Mouse (Mus musculus): Measurements from ENCODE around the gene Ebf1. TPM values are rescaled to one million over a fixed set of nuclear protein-coding genes. Genes with fewer than 3 reads are reported as not detected.

The Ebf1 gene
- polyA plus RNA-seq, 1 experiment from 2014 or later = 14.5 TPM

DNA sequence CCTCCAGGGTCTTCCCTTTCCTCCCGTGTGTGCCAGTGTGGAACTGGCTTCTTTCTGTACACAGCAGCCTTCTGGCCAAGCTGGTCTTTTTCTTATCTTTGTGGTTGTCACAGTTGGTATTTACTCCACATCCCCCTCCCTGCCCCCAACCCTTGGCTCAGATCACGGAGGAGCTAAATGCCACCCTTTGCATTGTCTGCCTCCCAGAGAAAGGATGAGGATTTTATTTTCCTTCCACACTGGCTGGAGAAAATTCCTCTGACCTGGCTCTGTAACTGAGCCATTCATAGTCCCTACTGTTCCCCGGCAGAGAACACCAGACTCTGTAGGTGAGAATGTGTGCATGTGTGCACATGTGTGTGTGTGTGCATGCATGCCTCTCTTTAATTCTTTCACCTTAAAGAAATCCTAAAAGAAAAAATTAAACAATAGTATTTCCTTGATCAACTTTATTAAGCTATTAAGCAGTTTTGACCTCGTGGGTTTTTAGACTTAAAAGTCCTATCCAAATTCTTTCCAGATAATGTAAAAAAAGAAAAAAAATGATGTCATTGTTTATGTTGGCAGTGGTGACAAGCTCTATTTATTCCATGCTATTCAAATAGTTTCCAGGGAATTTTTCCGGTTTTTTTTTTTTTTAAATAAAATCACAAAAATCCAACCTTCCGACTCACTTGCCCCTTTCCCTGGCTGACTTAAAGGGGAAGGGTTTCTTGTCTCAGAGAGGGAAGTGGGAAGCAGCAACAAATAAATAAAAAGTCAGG lies 123.3 kb downstream of the Ebf1 start:
- no peak overlapping the region for H3K9ac ChIP-seq (ENCODE audit: low read depth, low read length)
- no peaks in the 10 kb centered on the region for H3K9me3 ChIP-seq (replicated peaks; ENCODE audit: control insufficient read depth, low read length)
- H3K27me3 ChIP-seq (ENCODE audit: control insufficient read depth, insufficient read depth, low read length) = no peaks in the 10 kb centered on the region
- H3K4me1 ChIP-seq (ENCODE audit: control insufficient read depth, insufficient read depth, low read length) = 0 out of 2 replicates have a peak, but pooled peaks cover 4% of the 10 kb centered on the region
- no peak overlapping the region for H3K4me3 ChIP-seq (ENCODE audit: low read depth, low read length)
- no peak for ATAC-seq (replicated peaks; ENCODE audit: insufficient number of reproducible peaks, low FRiP score, low TSS enrichment)
- 26% methylated on average over 6 of the region's 6 CpGs for WGBS (ENCODE audit: insufficient replicate concordance)
- peak overlapping the region; percentile 57; the same call in 1 of the 2 replicates for H3K27ac ChIP-seq (ENCODE audit: low read depth, low read length)
- peak overlapping the region; percentile 32 for H3K4me2 ChIP-seq
- no peaks in the 10 kb centered on the region for H3K36me3 ChIP-seq (ENCODE audit: control insufficient read depth, insufficient read depth, low read length)

DNA sequence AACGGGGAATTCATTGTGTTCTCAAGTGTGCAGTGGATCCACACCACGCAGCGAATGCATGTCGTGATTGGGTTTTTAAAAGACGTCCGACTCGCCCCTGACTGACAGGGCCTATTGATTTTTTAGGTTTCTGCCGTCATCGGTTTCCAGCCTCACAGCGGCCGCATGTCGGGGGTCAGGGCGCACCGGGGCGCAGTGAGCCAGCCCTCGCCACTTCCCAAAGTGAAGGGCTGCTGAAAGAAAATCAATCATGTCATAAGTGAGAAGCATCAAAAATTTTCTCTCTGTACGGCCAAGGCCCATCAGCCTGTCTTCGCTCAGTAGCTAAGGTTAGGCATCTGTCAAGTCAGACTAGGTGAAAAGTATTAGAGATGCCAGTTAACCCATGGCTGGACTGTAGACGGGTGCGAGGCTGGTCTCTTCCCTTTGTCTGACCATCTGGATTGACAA lies 124.0 kb downstream of the Ebf1 start:
- 47% methylated on average over 20 of the region's 20 CpGs for WGBS (ENCODE audit: insufficient replicate concordance)
- 0 out of 2 replicates have a peak, but pooled peaks cover 4% of the 10 kb centered on the region for H3K4me1 ChIP-seq (ENCODE audit: control insufficient read depth, insufficient read depth, low read length)
- H3K27ac ChIP-seq (ENCODE audit: low read depth, low read length) = no peak overlapping the region
- H3K4me3 ChIP-seq (ENCODE audit: low read depth, low read length) = no peak overlapping the region
- H3K9me3 ChIP-seq (replicated peaks; ENCODE audit: control insufficient read depth, low read length) = no peaks in the 10 kb centered on the region
- no peaks in the 10 kb centered on the region for H3K27me3 ChIP-seq (ENCODE audit: control insufficient read depth, insufficient read depth, low read length)
- ATAC-seq (replicated peaks; ENCODE audit: insufficient number of reproducible peaks, low FRiP score, low TSS enrichment) = no peak
- H3K36me3 ChIP-seq (ENCODE audit: control insufficient read depth, insufficient read depth, low read length) = no peaks in the 10 kb centered on the region
- H3K4me2 ChIP-seq = peak overlapping the region; percentile 32
- H3K9ac ChIP-seq (ENCODE audit: low read depth, low read length) = no peak overlapping the region

DNA sequence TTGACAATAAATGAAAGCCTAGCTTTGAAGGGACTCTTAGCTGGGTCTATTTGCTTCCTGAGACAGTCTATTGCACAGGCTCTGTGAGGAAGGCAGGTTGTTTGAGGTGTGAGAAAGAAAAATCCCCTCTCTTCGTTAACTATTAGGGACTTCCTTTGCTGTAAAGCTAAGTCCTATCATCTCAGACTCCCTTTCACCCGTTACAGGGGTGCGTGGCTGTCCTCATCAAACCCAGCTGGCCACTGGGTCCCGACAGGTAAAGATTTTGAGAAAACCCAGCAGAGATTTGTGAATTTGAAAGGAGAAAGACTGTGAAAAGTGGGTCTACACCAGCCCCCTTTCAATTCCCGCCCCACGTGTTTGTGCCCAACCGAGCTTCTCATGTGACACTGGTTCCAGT lies 127.3 kb downstream of the Ebf1 start:
- no peak for ATAC-seq (replicated peaks; ENCODE audit: insufficient number of reproducible peaks, low FRiP score, low TSS enrichment)
- no peak overlapping the region for H3K9ac ChIP-seq (ENCODE audit: low read depth, low read length)
- 73% methylated on average over 7 of the region's 7 CpGs for WGBS (ENCODE audit: insufficient replicate concordance)
- no peaks in the 10 kb centered on the region for H3K9me3 ChIP-seq (replicated peaks; ENCODE audit: control insufficient read depth, low read length)
- H3K4me1 ChIP-seq (ENCODE audit: control insufficient read depth, insufficient read depth, low read length) = peaks cover 13% of the 10 kb centered on the region
- H3K4me3 ChIP-seq (ENCODE audit: low read depth, low read length) = no peak overlapping the region
- H3K27me3 ChIP-seq (ENCODE audit: control insufficient read depth, insufficient read depth, low read length) = no peaks in the 10 kb centered on the region
- H3K4me2 ChIP-seq = no peak overlapping the region
- no peaks in the 10 kb centered on the region for H3K36me3 ChIP-seq (ENCODE audit: control insufficient read depth, insufficient read depth, low read length)
- no peak overlapping the region for H3K27ac ChIP-seq (ENCODE audit: low read depth, low read length)

DNA sequence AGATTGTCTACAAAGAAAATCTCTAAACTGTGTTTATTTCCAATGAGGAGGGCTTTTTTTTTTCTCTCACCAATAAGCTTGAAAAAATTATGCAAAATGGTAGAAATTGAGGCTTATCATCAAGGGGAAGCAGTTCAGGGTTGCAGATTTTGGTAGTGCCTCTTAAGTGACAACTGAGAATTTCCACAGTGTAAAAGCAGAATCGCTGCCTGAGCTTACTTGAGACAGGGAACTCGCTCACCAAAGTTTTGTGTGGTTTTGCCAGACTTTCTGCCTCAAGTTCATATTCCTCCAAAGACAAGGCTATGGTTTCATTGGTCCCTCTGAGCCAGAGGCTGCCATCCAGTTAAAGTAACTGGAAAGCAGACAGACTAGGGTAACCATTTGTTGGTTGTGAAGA lies 128.8 kb downstream of the Ebf1 start:
- H3K4me2 ChIP-seq = no peak overlapping the region
- H3K36me3 ChIP-seq (ENCODE audit: control insufficient read depth, insufficient read depth, low read length) = no peaks in the 10 kb centered on the region
- no peak overlapping the region for H3K9ac ChIP-seq (ENCODE audit: low read depth, low read length)
- H3K27ac ChIP-seq (ENCODE audit: low read depth, low read length) = no peak overlapping the region
- WGBS (ENCODE audit: insufficient replicate concordance) = 73% methylated on average over 2 of the region's 2 CpGs
- no peaks in the 10 kb centered on the region for H3K9me3 ChIP-seq (replicated peaks; ENCODE audit: control insufficient read depth, low read length)
- H3K4me3 ChIP-seq (ENCODE audit: low read depth, low read length) = no peak overlapping the region
- no peaks in the 10 kb centered on the region for H3K27me3 ChIP-seq (ENCODE audit: control insufficient read depth, insufficient read depth, low read length)
- H3K4me1 ChIP-seq (ENCODE audit: control insufficient read depth, insufficient read depth, low read length) = peaks cover 9% of the 10 kb centered on the region
- no peak for ATAC-seq (replicated peaks; ENCODE audit: insufficient number of reproducible peaks, low FRiP score, low TSS enrichment)

DNA sequence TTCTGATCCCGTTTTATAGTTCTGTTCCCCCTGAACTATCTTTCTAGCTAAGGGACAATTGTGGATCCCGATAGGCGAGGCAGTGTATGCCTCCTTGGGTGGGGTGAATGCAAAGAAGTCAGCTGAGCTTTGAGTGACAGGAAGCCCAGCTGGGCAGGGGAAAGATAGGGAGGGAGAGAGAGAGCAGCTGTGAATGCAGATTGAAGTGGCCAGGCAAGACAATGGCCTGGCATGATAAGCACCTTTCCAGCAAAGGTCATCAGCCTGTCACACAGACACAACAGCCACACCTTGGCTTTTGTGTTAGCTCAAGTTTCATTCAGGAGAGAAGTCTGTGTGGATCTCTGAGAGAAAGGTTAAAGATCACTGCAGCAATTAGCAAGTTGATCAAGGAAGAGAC lies 129.6 kb downstream of the Ebf1 start:
- ATAC-seq (replicated peaks; ENCODE audit: insufficient number of reproducible peaks, low FRiP score, low TSS enrichment) = peak; percentile 97
- H3K27me3 ChIP-seq (ENCODE audit: control insufficient read depth, insufficient read depth, low read length) = no peaks in the 10 kb centered on the region
- H3K4me1 ChIP-seq (ENCODE audit: control insufficient read depth, insufficient read depth, low read length) = peaks cover 9% of the 10 kb centered on the region
- H3K9me3 ChIP-seq (replicated peaks; ENCODE audit: control insufficient read depth, low read length) = no peaks in the 10 kb centered on the region
- WGBS (ENCODE audit: insufficient replicate concordance) = 11% methylated on average over 3 of the region's 3 CpGs
- no peaks in the 10 kb centered on the region for H3K36me3 ChIP-seq (ENCODE audit: control insufficient read depth, insufficient read depth, low read length)
- H3K4me2 ChIP-seq = 0 out of 2 replicates have a peak overlapping the region, but pooled peaks have one; percentile 22
- H3K4me3 ChIP-seq (ENCODE audit: low read depth, low read length) = no peak overlapping the region
- H3K27ac ChIP-seq (ENCODE audit: low read depth, low read length) = peak overlapping the region; percentile 67
- H3K9ac ChIP-seq (ENCODE audit: low read depth, low read length) = no peak overlapping the region

DNA sequence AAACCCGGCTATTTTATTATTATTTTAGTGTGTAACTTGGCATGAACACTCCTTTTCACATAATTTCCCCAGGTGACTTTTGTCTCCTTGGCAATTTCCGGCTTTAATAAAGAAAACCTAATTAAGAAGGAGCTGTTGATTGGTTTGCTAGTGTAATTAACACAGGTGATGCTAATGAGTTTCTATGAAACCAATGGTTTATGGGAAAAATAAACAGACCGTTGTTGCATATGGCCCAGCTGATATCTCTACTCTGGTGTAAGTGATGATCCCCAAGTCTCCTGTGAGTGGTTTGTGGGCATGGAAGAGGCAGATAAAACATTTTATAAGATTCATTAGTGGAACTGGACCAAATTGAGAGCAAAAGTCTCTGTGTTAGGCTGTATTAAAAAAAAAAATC lies 132.2 kb downstream of the Ebf1 start:
- Histone ChIP-seq H3K9me3 (replicated peaks; ENCODE audit: control insufficient read depth, low read length) (no peaks in the 10 kb centered on the region), H3K4me3 (ENCODE audit: low read depth, low read length) (no peak overlapping the region), H3K9ac (ENCODE audit: low read depth, low read length) (no peak overlapping the region), H3K4me1 (ENCODE audit: control insufficient read depth, insufficient read depth, low read length) (peaks cover 9% of the 10 kb centered on the region), H3K27ac (ENCODE audit: low read depth, low read length) (no peak overlapping the region), H3K4me2 (no peak overlapping the region), H3K27me3 (ENCODE audit: control insufficient read depth, insufficient read depth, low read length) (no peaks in the 10 kb centered on the region), H3K36me3 (ENCODE audit: control insufficient read depth, insufficient read depth, low read length) (no peaks in the 10 kb centered on the region)
- 90% methylated on average over 3 of the region's 3 CpGs for WGBS (ENCODE audit: insufficient replicate concordance)
- ATAC-seq (replicated peaks; ENCODE audit: insufficient number of reproducible peaks, low FRiP score, low TSS enrichment) = no peak

DNA sequence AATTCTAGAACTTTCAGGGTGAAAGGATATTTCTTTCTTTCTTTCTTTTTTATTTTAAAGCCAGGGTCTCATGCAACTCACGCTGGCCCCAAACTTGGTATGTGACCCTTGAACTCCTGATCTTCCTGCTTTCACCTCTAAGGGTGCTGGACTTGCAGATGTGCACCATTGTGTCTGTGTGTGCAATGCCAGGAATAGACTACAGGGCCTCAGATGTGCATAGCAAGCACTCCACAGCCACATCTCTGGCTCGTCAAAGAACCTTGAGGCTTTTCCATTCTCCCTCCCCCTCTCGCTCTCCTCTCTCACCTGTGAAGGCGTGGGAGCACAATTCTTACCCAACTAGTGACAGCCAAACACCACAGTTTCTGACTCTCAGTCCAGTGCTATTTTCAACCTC lies 137.2 kb downstream of the Ebf1 start:
- Histone ChIP-seq H3K4me1 (ENCODE audit: control insufficient read depth, insufficient read depth, low read length) (no peaks in the 10 kb centered on the region), H3K36me3 (ENCODE audit: control insufficient read depth, insufficient read depth, low read length) (no peaks in the 10 kb centered on the region), H3K9ac (ENCODE audit: low read depth, low read length) (no peak overlapping the region), H3K4me2 (no peak overlapping the region), H3K4me3 (ENCODE audit: low read depth, low read length) (no peak overlapping the region), H3K9me3 (replicated peaks; ENCODE audit: control insufficient read depth, low read length) (no peaks in the 10 kb centered on the region), H3K27ac (ENCODE audit: low read depth, low read length) (no peak overlapping the region), H3K27me3 (ENCODE audit: control insufficient read depth, insufficient read depth, low read length) (no peaks in the 10 kb centered on the region)
- WGBS (ENCODE audit: insufficient replicate concordance) = 58% methylated on average over 4 of the region's 4 CpGs
- no peak for ATAC-seq (replicated peaks; ENCODE audit: insufficient number of reproducible peaks, low FRiP score, low TSS enrichment)

DNA sequence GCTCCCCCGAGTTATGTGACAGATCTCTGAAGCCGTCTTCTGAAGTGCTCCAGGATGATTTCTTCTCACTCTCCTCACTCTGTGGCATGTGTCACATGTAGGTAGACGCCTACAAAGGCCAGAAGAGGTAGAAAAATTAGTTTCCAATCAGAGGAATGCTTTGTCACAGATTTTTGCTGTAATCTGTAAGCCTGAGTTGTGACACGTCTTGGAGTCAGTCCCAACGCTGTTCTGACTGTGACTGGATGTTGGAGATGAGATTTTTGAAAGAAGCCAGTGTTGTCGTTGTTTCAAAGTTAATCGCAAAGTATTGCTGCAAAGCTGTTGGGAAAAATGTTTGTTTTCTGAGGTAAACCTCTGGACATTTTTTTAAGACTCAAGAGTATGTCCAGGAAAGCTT lies 139.2 kb downstream of the Ebf1 start:
- Histone ChIP-seq H3K27ac (ENCODE audit: low read depth, low read length) (no peak overlapping the region), H3K27me3 (ENCODE audit: control insufficient read depth, insufficient read depth, low read length) (no peaks in the 10 kb centered on the region), H3K4me3 (ENCODE audit: low read depth, low read length) (no peak overlapping the region), H3K9me3 (replicated peaks; ENCODE audit: control insufficient read depth, low read length) (no peaks in the 10 kb centered on the region), H3K9ac (ENCODE audit: low read depth, low read length) (no peak overlapping the region), H3K4me1 (ENCODE audit: control insufficient read depth, insufficient read depth, low read length) (peaks cover 7% of the 10 kb centered on the region; the same call in 1 of the 2 replicates), H3K36me3 (ENCODE audit: control insufficient read depth, insufficient read depth, low read length) (no peaks in the 10 kb centered on the region), H3K4me2 (no peak overlapping the region)
- 66% methylated on average over 7 of the region's 7 CpGs for WGBS (ENCODE audit: insufficient replicate concordance)
- ATAC-seq (replicated peaks; ENCODE audit: insufficient number of reproducible peaks, low FRiP score, low TSS enrichment) = no peak

DNA sequence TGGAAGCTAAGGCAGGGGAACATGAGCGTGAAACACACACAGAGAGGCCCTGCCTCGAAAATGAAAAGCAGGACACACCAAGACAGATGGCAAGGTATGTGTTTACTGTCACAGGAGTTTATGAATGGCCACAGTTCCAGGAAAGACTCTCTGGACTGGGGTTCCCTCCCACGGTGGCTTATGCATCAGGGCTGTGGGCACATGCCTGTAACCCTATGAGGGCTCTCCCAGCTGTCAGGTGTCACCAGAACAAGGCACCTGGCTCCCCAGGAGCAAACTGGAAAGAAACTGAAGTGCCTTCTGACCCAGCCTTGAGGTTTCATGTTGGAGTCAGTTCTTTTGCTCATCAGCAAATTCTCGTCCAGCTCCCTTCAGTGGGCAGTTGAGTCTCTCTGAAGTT lies 141.7 kb downstream of the Ebf1 start:
- ATAC-seq (replicated peaks; ENCODE audit: insufficient number of reproducible peaks, low FRiP score, low TSS enrichment) = no peak
- H3K9ac ChIP-seq (ENCODE audit: low read depth, low read length) = no peak overlapping the region
- peaks cover 10% of the 10 kb centered on the region; the same call in 1 of the 2 replicates for H3K4me1 ChIP-seq (ENCODE audit: control insufficient read depth, insufficient read depth, low read length)
- no peak overlapping the region for H3K4me2 ChIP-seq
- no peaks in the 10 kb centered on the region for H3K9me3 ChIP-seq (replicated peaks; ENCODE audit: control insufficient read depth, low read length)
- H3K36me3 ChIP-seq (ENCODE audit: control insufficient read depth, insufficient read depth, low read length) = no peaks in the 10 kb centered on the region
- 79% methylated on average over 4 of the region's 4 CpGs for WGBS (ENCODE audit: insufficient replicate concordance)
- H3K4me3 ChIP-seq (ENCODE audit: low read depth, low read length) = no peak overlapping the region
- H3K27me3 ChIP-seq (ENCODE audit: control insufficient read depth, insufficient read depth, low read length) = no peaks in the 10 kb centered on the region
- no peak overlapping the region for H3K27ac ChIP-seq (ENCODE audit: low read depth, low read length)

All from heart, embryonic 11.5 days (tissue).